Mouse (Mus musculus): Measurements from ENCODE around the gene Gm17581.
"Not testable (repeated sequence)": the region's sequence is repeated elsewhere in the genome, so short reads cannot be mapped to it uniquely, and the experiment has no call there.

Gene Gm17581

DNA sequence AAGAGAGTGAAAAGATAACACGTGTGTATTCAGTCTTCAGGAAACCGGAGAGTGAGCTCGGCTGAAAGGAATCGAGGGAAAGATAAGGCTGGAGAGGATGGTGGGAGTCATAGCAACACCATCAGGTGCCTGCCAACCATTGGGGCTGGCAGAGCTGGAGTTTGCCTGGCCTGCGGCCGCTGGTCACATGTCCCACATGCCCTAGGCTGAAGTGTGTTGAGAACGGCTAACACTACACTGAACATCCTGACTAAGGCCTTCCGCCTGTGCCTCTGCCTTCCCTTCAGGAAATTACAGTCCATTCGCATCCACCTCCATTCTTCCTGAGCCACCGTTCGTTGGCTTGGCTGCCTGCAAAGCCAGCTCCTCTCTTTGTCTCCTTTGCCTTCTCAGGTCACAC lies 6.5 kb upstream of the Gm17581 start:
- in situ Hi-C loops (cut with MboI), result no loop called here

DNA sequence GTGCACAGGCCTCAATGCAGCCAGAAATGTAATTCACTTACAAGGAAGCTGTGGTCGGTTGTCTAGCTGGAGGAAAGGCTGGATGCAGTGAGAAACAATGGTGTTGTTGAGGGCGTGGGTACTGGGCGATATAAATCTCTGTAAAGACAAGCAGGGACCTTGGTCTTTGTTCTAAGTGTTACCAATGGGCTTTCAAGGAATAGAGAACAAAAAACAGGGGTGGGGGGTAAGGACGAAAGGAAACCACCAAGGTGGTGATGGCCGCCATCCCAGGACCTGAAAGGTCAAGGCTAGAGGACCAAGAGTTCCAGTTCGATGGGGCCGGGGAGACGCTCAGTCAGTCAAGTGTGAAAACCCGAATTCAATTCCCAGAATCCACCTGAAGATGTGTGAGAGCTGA lies 2.1 kb upstream of the Gm17581 start:
- in situ Hi-C loops (cut with MboI), result no loop called here

DNA sequence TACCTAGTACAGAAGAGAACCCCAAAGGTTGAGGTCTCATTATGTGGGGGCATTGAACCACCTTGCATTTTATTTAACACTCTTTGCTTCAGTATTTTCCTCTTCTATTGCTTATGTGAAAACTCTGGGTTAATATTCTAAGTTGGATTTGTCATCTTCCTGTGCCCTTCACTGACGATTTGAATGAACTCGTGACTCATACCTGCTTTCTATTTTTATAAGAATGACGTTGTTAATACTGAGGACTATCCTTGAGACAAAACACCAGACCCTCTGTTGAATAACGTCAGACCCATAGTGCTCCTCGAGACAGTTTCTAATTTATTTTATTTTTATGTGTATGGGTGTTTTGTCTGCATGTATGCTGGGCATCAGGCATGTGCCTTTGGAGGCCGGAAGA lies 1.3 kb upstream of the Gm17581 start:
- in situ Hi-C loops (cut with MboI), result no loop called here

DNA sequence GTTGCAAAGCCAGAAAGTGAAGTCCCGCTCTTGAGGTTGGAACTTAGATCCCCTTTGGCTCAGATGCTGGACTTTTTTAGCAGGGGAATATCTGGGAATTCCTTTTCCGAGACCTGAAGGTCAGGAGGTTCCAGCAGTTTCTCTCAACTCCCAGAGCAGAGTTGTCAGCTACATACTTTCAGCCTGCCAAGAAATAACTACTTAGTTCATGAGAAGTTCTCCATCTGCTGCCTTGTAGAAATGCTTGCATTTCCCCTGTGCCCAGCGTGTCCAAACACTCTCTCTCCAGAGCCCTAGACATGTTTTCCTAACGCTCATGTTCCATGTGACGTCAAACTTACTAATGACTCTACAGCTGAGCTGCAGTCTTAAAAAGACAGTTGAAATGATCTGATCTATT lies 586 bp downstream of the Gm17581 start:
- in situ Hi-C loops (cut with MboI), result no loop called here

DNA sequence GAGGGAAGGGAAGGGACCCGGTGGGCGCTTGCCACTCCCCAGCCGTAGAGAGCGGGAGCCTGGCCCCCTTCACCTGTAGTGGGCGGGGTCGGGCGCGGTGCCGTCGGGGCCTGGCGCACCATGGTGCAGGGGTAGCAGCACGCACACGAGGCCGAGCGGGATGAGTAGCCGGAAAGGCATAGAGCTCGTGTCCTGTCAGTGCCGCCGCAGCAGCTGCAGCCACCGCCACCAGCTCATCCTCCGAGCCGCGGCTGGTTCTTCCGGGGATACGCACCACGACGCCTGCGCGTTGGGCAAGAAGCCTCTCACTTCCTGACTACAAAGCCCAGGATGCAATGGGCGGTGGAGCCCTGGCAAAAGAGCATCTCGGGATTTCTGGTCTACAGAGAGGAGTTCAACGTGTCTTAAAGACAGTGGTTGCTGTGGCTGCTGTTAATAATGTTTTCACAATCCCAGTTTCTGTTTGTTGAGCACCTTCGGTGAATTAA lies 6.5 kb downstream of the Gm17581 start, which contains the start of gene Edem2:
Gene Edem2, minus strand, starts transcription at position 318 of the 488 bp plus-strand sequence.
- in situ Hi-C loops (cut with MboI), result no loop called here

DNA sequence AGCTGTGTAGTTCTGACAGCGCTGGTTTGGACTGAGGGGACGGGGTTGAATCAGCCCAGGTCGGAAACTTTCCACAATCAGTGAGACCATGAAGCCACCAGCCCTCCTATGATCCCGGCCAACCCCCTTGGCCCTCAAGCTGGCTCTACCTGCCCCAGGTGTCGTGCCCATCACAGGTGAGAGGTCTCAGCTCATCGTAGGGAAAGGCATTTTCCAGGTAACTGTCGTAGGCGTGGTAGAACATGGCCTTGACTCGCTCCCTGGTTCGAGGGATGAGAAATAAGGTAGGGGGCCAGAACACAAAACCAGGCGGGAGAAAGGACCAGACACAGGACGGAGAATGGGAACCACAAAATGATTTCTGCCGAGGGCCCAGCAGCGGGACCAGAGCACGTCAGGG lies 6.9 kb downstream of the Gm17581 start:
- in situ Hi-C loops (cut with MboI), result no loop called here

DNA sequence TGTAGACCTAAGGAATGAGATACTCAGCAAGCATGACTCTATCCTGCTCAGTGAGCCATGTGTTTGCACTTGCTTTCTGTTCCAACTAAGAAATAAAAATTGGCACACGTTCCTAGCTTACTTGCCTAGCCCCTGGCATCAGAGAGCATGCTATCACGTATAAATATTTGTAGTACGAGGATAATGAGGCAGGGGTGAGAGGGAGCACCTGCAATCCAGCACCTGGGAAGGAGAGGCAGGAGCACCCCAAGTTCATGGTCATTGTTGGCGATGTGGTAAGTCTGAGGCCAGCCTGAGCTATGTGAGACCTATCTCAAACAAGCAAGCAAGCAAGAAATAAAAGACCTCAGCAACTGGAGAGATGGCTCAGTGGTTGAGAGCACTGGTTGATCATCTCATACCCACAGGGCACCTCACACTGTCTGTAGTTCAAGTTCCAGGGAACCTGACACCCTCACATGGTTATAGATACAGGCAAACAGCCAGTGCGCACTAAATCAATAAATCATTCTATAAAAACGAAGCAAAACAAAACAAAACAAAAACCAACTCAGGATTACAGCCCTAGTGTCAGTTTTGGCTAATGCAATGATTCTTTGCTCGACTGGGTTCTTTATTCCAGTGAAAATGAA lies 7.8 kb downstream of the Gm17581 start:
- in situ Hi-C loops (cut with MboI), result no loop called here

DNA sequence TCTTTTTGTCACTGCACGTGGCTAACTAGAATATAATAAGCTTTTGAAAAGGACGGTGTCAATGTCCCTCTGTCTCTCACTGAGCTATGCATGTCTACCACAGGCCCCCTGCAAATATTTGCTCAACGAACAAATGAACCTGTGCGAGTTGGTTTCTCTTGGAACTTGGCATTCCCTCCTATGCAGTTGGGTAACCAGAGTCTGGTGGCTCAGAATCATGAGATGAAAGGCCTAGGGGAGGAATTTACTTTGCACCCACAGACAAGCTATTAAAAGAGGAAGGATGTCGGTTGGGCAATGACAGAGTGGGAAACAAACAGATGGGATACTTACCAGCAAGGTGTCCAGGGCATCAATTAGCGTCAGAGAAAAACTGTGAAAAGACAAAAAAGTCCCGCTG lies 9.4 kb downstream of the Gm17581 start:
- in situ Hi-C loops (cut with MboI), result no loop called here

DNA sequence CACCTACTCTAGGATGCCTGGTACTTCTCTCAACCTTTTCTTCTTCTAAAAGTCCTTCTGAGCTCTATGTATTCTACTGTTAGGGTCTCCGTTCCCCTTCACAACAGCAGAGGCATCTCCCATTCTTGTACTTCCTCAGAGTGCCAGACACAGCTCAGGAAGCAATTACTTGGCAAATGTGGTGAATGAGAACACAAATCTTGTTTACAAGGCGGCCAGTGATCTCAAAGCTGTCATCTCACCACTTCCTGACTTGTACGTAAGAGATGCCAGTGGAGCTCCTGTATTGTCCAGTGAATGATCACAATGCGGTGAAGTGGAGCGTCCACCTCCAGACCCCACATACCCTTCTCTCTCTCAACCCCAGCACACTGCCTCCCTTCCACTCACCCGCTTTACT lies 11.1 kb downstream of the Gm17581 start:
- in situ Hi-C loops (cut with MboI), result no loop called here

DNA sequence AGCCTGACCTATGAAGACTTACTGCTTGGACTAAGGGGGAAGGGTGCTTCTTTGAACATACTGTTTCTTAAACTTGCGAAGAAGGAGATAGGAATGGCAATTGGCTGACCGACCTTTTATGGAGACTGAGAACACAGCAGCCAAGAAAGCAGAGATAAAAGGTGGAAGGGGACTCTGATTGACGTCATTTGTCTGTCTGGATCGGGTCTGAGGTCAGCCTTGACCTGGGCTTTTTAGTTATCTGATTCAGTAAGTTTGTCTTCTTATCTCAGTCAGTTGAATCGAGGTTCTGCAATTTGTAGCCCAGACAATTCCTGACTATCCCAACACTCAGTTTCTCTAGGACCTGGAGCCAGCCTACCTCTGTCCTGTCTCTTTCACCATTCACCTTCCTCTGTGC lies 11.6 kb downstream of the Gm17581 start:
- in situ Hi-C loops (cut with MboI), result no loop called here

DNA sequence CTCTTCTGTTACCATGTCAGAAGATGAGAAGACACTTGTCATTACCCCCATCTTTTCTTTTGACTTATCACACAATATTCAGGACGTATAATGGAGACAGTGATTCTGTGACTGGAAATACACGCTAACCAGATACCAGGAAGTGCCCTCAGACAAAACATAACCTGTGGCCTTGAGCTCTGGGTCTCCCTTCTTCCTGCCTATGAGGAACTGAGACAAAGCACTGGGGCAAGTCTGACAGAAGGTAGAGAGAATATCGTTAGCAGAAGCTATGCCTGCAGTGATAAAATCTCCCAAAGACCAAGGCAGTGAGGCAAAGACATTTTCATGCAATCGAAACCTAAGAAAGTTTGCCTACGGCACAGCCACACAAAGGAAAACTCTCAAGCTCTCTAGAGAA lies 15.1 kb downstream of the Gm17581 start:
- in situ Hi-C loops (cut with MboI), result no loop called here

DNA sequence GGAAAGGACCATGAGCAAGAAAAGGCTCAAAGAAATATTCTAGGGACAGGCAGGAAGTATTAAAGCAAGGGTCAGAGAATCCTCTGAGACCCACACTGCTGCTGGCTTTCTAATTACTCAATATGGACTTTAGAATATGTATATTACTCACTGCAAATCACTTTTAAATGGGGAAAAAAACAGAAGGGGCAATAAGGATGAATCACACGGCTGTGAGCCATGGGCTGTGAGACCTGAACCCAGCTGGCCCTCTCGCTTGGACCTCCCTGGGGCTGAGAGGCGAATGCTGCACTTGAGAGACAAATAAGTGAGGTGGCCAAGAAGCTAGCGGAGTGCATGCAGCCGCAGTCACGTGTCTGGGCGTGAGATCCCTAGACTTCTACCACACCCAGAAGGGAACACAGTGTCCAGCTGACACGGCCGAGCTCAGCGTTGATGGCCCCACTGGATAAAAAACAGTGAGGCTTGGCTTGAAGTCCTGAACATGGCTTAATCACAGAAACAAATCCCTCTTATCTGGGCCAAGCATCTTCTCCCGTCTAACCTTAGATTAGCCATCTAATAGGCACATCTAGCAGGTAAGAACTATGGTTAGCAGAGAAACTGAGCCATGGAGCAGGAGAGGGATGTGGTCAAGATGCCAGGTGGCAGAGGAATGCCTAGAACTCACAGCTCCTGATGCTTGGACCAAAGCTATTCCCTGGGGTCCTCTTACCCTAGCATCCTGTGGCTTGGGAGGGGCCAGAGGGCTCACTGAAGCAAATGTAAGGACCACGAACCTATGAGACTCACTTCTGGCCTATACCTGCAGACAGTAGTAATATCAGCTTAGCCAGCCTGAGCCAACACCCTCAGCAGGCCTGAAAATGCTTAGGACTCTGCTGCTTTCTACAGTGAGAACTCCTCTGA lies 18.3 kb downstream of the Gm17581 start:
- in situ Hi-C loops (cut with MboI), result no loop called here

DNA sequence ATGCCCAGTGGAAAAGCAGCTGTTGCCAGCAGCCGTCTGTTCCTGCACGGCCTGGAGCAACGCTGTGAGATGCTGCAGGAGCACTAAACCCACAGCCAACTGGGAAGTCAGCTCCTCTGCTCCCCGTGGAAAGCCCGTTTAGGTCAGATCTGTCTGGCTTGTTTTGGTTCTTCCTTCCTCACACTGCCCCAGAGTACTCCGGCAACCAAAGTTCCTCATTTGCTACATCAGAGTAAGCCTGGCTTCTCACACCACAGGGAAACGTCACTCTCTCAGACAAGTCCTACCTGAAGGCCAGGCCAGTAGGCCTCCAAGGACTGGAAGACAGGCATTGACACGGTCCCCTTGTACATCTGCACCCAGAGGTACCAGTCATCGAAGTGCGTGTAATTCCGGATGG lies 25.1 kb downstream of the Gm17581 start:
- in situ Hi-C loops (cut with MboI), result no loop called here

DNA sequence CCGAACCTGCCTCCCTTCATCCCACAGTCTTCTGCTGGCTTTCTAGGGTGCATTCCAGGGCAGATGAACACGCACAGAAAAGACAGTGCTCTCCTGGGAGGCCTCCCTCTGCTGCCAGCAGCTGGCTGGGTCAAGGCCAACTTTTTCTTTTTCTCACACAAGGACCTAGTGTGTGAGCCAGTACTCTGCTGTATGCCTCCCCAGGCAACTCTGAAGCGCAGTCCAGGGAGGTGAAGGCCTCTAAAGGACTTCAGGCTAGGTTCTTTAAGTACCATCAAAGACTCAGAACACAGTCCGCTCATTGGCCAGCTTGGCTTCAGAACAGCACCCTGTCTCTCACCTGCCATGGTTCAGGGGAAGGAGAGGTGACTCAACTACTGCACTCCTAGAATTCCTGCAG lies 28.4 kb downstream of the Gm17581 start:
- in situ Hi-C loops (cut with MboI), result no loop called here

DNA sequence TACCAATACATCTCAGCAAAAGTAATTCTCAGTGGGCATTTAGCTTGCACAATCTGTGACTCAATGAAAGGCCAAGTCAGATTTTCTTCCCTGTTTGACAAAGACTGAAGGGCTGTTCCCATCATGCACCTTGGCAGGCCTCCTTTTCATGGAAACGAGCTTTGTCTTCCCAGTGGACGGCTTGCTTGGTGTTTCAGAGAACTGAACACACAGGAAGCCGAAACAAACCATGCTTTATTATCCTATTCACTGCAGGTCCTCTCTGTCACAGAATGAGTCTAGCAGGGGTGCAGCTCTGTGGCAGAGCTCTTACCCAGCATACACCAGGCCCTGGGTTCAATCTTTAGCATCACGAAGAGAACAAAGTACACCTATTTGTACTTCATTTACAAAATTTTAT lies 32.0 kb downstream of the Gm17581 start:
- in situ Hi-C loops (cut with MboI), result no loop called here

DNA sequence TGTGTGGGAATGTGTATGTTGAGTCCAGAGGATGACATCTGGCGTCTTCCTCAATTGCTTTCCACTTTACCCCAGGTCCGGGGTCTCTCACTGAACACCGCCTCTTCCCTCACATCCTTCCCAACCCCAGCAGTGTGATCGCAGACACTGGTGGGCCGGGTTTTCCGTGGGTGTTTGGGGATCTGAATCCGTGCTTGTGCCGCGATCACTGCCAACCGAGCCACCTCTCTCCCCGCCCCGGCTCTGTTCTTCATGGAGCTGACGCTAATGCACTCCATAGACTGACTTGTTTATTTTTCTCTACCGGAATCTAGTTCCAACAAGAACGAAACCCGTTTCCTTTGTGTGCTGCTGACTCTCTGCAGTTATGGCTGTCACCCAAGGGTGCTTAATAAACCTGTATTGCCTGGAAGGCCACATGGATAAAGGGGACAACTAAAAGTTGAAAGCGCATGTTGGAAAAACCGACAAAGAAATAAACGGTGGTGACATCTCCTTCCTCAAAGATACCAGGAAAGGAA lies 34.2 kb downstream of the Gm17581 start:
- in situ Hi-C loops (cut with MboI), result no loop called here

DNA sequence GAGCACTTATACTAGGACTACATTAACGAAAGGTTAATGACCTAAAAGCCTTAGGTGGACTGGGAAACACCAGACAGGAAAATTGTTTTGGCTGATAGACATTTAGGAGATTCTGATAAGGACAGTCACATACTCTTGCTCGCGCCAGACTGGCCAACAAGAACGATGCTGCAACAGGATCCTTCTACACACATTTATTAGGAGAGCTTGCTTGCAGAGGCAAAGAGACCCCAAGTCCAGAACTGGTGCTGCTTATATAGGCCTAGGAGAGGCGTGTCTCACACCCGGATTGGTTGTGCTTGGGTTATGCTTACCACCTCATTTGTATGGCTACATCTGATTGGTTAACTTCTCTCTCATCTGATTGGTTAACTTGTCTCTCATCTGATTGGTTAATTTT lies 37.2 kb downstream of the Gm17581 start:
- in situ Hi-C loops (cut with MboI), result not testable (repeated sequence)

DNA sequence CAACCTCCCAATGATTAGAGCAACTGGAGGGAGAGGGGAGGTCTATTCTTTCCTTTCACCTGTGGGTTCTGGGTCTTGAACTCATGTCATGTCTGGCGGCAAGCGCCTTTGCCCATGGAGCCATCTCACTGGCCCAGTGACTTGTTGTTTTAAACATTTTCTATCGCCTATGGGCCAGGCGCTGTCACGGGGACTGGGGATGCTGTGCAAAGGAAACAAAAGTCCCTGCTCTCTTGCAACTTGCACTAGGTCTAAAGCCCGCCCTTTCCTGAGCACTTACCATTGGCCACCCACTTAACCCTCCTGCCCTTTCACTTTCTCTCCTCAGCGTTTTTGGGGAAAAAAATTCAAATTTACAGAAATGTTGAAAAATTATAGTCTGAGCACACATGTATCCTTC lies 38.8 kb downstream of the Gm17581 start:
- in situ Hi-C loops (cut with MboI), result no loop called here

DNA sequence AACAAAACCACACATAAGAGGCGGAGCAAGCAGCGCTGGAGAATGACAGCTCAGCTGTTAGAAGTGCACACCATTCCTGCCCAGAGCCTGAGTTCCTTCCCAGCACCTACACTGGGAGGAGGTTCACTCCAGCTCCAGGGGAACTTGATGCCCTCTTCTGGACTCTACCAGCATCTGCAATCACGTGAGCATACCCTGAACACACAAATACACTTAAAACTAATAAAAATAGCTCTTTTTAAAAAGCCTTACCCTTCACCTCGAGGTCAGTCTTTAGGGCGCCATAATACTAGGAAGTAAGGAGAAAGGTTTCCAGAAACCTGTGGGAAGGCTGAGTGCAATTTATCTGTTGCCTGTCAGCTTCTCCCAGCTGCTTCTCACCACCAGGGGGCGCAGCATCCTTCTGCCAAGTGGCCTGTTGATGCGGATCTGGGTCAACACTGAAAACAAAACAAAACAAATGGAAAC lies 39.5 kb downstream of the Gm17581 start:
- in situ Hi-C loops (cut with MboI), result no loop called here

DNA sequence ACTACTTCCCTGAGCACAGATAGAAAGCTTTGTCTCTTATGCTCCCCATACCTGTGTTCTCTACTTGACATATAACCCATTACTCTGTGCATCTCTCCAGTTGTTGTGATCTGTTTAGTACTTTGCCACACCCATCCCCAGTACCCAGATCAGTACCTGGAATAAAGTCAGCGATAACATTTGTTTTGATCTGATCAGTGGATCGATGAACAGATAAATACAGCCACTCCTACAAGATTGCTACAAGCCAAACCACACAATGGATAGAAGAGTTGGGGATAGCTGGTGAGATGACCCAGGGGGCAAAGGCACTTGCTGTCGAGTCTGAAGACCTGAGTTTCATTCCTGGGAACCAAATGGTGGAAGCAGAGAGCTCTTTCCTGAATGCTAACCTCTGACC lies 40.4 kb downstream of the Gm17581 start:
- in situ Hi-C loops (cut with MboI), result no loop called here

DNA sequence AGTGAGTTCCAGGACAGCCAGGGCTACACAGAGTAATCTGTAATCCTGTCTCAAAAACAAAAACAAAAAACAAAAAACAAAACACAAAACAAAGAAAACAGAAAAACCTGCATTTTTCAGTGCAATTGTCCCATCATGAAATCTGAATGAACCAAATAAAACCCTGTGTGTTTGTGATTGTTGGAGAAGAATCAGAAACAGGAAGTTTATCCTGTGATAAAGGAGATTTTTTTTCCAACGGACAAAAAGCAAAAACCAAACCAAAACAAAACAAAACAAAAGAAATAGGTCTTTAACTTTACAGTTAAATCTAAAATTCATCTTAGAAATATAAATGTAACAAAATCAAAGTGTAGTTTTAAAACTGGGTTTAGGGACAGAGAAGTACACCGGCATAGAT lies 41.1 kb downstream of the Gm17581 start:
- in situ Hi-C loops (cut with MboI), result no loop called here

DNA sequence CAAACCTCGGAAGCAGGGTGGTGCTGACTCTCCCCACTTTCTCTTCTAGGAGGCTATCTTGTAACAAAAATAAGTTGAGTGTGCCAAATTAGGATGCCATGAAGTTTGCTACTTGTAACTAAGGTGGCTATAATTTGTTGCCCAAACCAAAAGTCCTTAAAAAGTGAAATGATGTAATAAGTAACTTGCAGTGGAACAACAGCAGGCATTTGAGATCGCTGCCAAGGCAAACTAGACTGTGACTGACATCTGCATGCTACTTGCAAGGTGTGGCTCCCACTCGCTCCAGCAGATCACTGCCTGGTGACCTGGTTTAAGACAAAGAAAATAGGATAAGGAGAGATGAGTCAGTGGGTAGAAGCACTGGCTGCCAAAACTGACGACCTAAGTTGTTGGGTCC lies 42.5 kb downstream of the Gm17581 start:
- in situ Hi-C loops (cut with MboI), result no loop called here
